Mouse (Mus musculus): ENCODE measurements around the gene Fam102a.

- TF ChIP-seq POLR2A (IDR thresholded peaks at IDR 0.05; ENCODE audit: control insufficient read depth, low read depth, low read length) (no peak), CTCF (IDR thresholded peaks at IDR 0.05; ENCODE audit: control insufficient read depth, insufficient read depth, insufficient replicate concordance, low read depth, low read length) (no peak)
Measured at GRCm38 (mm10) chr2:32608778-32609435, 73.8 kb downstream of the Fam102a start.

All from testis, adult 2 months (tissue).